Mouse (Mus musculus) erythroblast, adult 5-6 weeks (primary cell): ENCODE results near the gene Csf2. TPM values are rescaled to one million over a fixed set of nuclear protein-coding genes. Genes with fewer than 3 reads are reported as not detected.
A peak's percentile ranks its signal among the peaks of the same experiment; 100 is the strongest.
"Not testable (repeated sequence)": the region's sequence is repeated elsewhere in the genome, so short reads cannot be mapped to it uniquely, and the experiment has no call there.

Experiments used
- ATAC-seq: replicated peaks from 2 replicates; pipeline ENCODE4 v1.8.0; 2016; ENCODE audit warnings: moderate number of reproducible peaks, mild to moderate bottlenecking, moderate TSS enrichment, inconsistent platforms; ENCODE audit not compliant: poor library complexity, low FRiP score, severe bottlenecking
- total RNA-seq, 2 experiments: library from RNA; stranded (forward) in 1 of 2; stranded (reverse) in 1 of 2; fragments of 150-400 nt in 1 of 2; fragments of 200-764, 138-1000 nt in 1 of 2; gene quantifications; 2 replicates each; pipeline versions ENCODE4 v1.2.3 to v1.2.4; 2015 to 2017; ENCODE audit warnings: low replicate concordance in 2 of 2

Csf2 gene
- total RNA-seq (2015; ENCODE audit: low replicate concordance): not detected in 2 replicates
- total RNA-seq (2017; ENCODE audit: low replicate concordance): not detected in 2 replicates

GRCm38 (mm10) chr11:54248940-54249717, at the start of gene Csf2:
Gene Csf2 (minus strand): TSS chr11:54249667.
- ATAC-seq: no peak

GRCm38 (mm10) chr11:54298777-54299176, 49.3 kb upstream of the Csf2 start:
- no peak for ATAC-seq

DNA sequence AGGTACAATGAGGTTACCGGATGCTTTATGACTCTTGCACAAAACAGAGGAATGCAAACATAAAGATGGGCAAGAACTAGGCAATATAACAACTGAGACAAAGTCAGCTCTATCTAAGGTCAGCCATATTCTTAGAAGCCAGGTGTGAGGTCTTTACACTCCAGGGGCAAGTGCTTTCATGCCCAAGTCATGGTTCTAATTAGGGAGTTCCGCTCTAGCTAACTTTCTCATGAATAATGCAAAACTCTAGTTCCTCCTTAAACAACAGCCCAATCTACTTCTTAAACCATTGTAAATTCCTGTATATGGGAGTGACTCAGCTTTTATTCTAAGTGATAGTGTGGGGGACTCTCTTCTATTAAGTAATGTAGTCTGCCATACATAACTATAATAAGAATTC, 48.0 kb upstream of the Csf2 start:
- ATAC-seq: not testable (repeated sequence)

DNA sequence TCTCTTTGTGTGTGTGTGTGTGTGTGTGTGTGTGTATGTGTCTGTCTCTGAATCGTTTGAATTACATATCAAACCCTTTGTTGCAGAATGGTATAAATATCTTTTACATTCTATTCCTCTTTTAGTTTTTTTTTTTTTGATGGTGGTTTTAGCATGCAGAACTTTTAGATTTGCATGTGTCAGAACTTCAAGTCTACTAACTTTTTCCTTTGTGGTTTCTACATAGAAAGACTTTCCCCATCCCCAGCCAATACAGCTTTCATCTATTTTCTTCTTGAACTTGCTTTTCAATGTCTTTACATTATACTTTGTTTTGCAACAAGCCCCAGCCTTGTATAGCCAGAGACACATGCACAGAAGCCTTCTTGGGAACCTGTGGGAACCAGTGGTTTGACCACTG, 47.3 kb upstream of the Csf2 start:
- ATAC-seq: no peak

GRCm38 (mm10) chr11:54295971-54296370, 46.5 kb upstream of the Csf2 start:
- no peak for ATAC-seq

GRCm38 (mm10) chr11:54293980-54294807, 44.7 kb upstream of the Csf2 start:
- ATAC-seq: no peak

DNA sequence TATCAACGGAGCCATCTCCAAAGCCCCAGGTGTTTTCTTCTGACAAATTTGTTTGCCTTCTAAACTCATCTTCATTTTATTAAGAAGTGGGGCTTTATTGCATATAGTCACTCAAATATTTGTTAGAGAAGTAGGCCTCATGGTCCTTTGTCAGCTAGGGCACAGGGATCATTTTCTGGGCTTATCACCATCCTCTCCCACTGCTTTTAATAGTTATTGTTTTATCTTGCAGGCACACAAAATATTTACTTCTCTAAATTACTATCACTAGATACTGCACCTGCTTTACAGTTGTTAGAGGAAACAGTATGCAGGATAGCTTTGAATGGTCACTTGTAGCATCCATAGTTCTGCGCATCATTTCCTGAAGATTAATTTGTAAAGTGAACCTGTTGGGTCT, 42.7 kb upstream of the Csf2 start:
- ATAC-seq: no peak

GRCm38 (mm10) chr11:54287821-54288453, 38.5 kb upstream of the Csf2 start:
- ATAC-seq: no peak

DNA sequence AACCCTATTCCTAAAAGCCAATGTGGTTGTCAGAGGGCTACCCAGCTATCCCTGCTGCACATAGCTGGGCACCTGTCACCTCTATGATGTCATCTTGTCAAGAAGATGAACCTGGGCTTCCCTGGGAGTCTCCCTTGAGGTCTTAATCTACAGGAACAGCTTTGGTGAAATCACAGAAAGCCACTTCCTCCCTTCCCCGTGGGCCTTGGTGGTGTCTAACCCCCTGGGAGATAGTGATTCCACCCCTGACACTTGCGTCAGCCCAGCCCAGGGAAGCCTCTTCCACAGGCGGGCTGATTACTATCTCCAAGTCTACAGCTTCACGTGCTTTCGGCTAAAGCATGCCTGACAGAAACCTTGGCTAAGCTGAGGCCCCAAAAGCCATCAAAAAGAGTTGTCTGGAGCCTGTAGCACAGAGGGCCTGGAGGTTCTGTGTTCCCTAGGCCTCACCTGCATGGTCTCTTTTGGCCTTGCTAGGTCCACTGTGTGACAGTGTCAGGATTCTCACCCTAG, 22.0 kb upstream of the Csf2 start:
- no peak for ATAC-seq

- ATAC-seq: no peak
These were observed 19.9 kb upstream of the Csf2 start for GRCm38 (mm10) chr11:54269191-54269896.

- no peak for ATAC-seq
These were observed 17.7 kb upstream of the Csf2 start, which contains the start of gene Il3 for GRCm38 (mm10) chr11:54267177-54267576. Gene Il3 (minus strand): TSS chr11:54267277.

DNA sequence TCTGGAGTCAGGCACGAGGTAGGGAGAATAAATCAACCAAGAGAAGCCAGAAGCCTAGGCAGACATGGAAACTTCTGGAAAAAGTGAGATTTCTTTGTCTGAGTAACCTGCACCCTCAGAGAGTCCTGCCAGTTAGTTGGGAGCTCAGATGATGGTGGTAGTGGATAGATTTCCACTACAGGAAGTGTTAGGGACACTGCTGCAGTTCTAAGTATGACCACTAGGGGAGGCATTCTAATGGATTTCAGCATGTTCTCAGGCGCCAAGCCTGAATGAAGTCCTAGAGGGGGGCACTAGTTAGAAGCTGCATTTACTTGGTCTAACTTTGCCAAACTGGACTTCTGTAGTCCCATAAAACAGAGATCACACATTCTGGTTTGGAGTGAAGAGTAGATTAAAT, 15.1 kb upstream of the Csf2 start:
- peak; percentile 59; the same call in 1 of the 2 replicates for ATAC-seq

GRCm38 (mm10) chr11:54263405-54264031, 14.1 kb upstream of the Csf2 start:
- ATAC-seq: 0 out of 2 replicates have a peak, but pooled peaks have one; percentile 34

DNA sequence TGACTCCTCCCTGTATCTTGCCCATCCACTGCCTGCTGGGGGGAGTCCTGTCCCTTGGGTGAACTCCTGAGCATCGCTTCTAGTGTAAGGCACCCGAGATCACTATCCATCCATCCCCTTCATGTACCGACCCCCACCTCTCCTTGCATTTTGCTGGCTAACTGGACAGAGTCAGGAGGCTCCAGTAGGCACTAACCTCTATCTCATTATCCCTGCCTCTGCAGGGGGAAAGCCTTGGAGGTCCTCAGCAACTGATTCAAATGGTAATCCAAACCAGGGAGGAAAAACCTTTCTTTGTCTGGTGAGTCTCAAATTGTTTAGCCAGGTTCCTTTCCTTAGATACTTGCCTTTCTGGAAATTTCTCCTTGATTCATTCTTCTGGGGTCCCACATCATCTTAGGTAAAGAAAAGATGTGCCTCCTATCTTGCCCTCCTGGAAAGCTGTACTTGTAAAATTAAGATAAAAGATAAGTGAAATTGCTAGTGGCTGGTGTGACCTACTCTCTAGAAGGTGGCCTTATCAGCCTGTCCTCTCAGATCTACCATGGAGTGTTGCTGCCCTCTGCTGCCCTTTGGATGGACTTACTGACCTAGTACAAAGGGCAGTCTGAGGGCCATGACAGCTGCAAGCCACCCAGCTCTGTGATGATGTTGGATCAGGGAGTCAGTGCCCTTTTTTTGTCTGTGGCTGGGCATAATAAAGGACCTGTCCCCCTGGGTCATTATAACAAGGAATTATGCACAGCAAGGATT, 7.3 kb upstream of the Csf2 start:
- no peak for ATAC-seq

DNA sequence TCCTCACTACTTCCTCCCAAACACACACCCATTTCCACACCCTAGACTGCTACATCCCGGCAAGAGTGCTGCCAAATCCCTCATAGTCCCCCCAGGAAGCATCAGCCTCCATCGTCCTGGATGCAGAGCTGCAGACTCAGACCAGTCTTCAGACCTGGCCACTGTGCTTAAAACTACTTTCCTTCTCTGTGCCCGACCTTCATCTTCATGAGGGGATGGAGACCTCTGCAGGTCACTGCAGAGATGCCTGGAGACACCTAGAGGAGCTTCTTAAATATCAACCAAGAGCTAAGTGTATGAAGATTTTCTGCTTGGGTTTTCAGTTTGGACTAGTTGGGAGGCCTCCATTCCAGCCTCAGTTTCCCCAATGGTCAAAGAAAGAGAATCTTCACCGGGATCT, 4.6 kb upstream of the Csf2 start:
- ATAC-seq: no peak

DNA sequence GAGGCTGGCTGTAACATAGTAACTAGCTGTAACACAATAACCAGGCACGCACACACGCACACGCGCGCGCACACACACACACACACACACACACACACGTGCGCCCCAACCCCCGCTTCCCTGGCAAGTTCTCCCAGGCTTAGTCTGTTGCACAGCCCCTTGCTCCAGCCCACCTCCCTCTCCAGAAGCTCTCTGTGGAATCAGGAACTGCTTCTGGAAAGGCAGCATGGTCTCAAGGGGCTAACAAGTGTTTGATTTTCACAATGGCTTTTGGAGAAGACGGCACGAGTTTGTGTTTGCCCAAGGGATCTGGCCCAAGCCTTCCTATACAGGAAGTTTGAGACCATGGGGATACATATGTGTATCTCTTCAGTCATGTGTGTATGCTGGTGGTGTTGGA, 1.1 kb upstream of the Csf2 start:
- ATAC-seq: no peak

DNA sequence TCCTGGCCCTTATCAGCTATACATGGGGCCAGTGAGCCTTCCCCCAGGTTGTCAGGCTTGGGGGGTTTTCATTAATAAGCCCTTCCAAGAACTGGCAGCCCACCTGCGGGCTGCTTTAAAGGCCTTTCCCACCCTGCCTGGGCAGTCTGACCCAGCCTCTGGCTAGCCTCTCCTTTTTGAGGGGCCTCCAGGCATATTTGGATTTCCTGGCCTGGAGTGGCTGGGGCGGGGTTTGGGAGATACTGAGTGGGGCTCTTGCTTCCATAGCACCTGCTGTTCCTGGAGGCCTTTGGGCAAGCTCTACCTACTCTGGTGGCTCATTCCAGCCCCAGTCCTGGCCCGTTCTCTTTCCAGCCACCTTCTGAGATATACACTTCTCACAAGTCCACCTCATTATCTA, 281 bp upstream of the Csf2 start:
- no peak for ATAC-seq

DNA sequence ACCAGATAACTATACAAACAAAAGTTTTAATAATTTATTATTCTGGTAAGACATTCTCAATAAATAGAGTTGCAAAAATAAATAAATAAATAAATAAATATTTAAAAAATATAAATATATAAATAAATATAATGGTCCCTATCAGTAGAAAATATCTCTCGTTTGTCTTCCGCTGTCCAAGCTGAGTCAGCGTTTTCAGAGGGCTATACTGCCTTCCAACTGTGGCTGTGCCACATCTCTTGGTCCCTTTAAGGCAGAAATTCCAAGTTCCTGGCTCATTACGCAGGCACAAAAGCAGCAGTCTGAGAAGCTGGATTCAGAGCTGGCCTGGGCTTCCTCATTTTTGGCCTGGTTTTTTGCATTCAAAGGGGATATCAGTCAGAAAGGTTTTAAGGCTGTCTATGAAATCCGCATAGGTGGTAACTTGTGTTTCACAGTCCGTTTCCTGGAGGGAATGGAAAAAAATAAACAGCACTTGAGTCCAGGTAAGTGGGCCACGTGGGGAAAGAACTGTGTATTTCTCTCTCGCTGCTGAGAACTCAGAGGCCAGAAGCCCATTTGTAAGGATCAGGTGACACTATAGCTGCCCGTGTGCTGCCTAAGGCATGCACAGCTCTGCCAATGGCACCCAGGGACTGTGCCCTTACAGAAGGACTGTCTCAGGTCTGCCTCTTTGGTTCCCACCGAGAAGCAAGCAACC, 2.1 kb downstream of the Csf2 start:
- no peak for ATAC-seq
